Mouse (Mus musculus): ENCODE measurements at regions not wholly inside any gene's neighbourhood (a gene's known extent, or its start where the extent isn't known, plus 50 kb on each side); places are given as distances from the start of the nearest gene placed in this dataset.

GRCm38 (mm10) chr1:75692781-75693180 lies 146.7 kb downstream of the Slc4a3 start:
- DNase-seq = no peak

- peak; percentile 68 to 70 for DNase-seq
Observed at GRCm38 (mm10) chr1:75693231-75693914, 147.3 kb downstream of the Slc4a3 start.

DNA sequence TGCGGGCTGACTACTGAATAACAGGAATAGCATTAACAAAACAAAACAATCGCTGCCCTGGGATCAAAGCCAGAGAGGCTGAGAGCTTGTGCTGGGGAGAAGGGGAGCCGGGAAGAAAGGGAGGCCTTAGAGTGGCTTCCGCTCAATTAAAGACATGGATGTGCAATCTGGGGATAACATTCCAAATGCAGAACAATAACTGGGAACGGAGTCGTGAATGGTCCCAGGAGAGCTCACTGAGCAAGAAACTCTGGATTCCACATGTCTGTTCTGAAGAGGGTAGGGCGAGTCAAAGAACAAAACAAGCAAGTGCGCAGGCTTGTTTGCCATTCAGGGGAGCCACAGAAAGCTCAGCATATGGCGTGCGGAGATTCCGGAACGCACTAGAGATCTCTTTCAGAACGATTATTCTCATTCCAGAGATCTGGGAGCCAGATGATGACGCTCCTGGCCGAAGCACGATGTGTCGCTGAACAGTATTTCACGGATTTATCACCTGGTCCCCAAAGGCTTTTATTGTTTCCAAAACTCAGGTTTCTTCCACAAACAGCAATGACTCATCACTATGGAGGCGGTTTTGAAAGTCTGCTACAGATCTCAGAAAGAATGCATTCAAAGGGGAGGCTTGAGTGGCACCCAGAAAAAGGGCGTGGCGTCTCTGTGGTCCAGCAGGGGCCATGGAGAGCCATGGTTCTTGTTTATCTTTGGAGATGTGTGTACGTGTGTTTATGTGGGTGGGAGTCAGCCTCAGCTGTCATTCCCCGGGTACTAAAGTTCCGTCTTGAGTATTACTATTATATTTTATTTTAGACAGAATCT lies 159.0 kb downstream of the Slc4a3 start:
- no peak for DNase-seq

DNA sequence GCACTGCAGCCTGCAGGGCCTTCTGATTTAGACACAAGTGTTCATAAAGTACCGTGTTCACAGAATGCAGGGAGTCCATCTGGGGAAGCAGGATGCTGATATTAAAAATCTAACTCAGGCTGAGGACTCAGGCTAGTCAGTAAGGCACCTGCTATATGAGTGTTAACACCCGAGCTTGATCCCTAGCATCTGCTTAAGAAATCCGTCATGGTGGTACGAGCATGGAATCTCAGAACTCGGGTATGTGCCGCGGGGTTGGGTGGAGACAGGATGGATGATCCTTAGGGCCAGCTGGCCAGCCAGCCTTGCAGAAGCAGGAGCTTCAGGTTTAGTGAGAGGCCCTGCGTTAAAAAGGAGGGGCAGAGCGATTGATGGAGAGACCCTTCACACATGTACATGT lies 160.1 kb downstream of the Slc4a3 start:
- no peak for DNase-seq

- no peak for DNase-seq
Observed at GRCm38 (mm10) chr1:75723431-75723830, 177.4 kb downstream of the Slc4a3 start.

DNA sequence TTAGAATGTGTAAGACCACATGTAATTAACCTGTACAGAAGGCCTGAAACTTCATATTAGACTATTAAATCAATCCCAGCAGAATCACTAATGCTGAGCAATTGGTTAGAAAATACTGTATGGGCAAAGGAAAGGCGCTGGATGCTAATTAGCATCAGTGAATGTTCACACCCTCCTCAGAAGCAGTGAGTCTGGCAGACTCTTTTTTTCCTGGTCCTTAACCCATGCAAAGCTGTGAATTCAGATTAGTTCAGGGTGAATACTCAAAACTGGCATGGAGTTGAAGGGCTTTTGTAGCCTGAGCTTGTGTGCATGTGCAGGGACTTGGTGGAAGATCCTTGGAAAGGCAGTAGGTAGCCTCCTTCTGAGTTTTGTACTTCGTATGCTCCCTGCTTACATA lies 179.3 kb downstream of the Slc4a3 start:
- DNase-seq = no peak

GRCm38 (mm10) chr1:75728859-75729258 lies 182.8 kb downstream of the Slc4a3 start:
- peak; percentile 8 to 16 for DNase-seq

- DNase-seq = no peak
Observed at GRCm38 (mm10) chr1:75733791-75734190, 187.7 kb downstream of the Slc4a3 start.

GRCm38 (mm10) chr1:75738651-75739050 lies 192.6 kb downstream of the Slc4a3 start:
- DNase-seq = no peak

GRCm38 (mm10) chr1:75749665-75750221 lies 203.7 kb downstream of the Slc4a3 start:
- no peak for DNase-seq

- DNase-seq = no peak
Observed at GRCm38 (mm10) chr1:75772131-75772530, 226.1 kb downstream of the Slc4a3 start.

DNA sequence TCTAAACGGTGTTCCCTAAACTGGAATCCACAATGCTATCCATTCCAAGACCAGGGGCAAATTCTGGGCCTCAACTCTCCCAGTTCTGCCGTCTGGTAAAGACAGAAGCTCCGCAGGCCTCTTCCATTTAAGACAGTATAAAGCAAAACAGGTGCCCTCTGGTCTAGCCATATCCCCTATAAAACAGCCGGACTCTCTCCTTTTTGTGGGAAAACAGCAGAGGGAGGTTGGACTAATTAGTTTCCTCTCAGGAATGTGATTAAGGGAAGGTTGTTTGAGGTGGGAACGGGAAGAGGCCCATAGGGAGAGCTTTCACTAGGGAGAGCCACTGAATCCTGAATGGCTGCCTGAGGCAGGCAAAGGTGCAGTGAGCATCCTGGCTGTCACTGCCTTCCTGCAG lies 226.9 kb downstream of the Slc4a3 start:
- no peak for DNase-seq

DNA sequence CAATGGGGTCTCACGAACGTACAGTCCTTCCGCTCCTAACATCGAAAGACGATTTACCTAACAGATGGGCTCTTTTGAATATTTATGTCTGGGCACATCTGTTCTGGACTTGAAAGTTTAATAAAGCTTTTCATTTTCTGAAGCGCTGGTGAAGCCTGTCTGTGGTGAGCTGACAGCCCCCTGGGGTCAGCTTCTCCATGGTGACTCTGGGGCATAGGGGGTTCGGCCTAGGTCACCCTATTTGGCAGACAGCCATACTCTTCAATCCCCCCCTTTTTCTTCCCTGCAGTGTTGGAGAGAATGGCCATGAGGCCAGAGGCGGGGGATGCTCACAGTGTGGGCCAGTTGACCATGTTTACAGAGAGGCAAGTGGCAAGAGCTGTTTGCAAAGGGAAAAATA lies 232.8 kb downstream of the Slc4a3 start:
- DNase-seq = no peak

DNA sequence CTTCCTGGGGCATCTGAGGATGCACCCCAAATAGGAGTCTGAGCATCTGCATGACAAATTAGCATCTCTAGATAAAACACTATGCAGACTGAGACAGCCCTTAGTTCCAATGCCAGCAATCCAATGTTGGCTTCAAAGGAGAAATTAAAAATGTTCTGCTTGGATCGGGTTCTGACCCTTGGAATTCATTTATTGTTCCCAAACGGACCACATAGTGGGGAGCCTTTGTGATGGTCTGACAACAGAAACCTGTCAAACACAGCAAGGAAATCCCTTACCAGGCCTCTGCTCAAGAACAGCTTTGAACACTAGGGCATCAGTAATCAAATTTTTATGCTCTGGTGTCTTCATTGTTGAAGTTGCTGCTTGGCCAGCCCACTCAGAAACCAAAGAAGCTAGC lies 237.1 kb downstream of the Slc4a3 start:
- no peak for DNase-seq

GRCm38 (mm10) chr1:75786173-75786820 lies 240.2 kb downstream of the Slc4a3 start:
- peak; percentile 19 to 25 for DNase-seq

- DNase-seq = no peak
Observed at GRCm38 (mm10) chr1:75791509-75791908, 245.4 kb downstream of the Slc4a3 start.

- no peak for DNase-seq
Observed at GRCm38 (mm10) chr1:75797793-75798192, 251.7 kb downstream of the Slc4a3 start.

GRCm38 (mm10) chr1:75798375-75799099 lies 252.5 kb downstream of the Slc4a3 start:
- DNase-seq = no peak

- no peak for DNase-seq
Observed at GRCm38 (mm10) chr1:75804473-75804872, 258.4 kb downstream of the Slc4a3 start.

DNA sequence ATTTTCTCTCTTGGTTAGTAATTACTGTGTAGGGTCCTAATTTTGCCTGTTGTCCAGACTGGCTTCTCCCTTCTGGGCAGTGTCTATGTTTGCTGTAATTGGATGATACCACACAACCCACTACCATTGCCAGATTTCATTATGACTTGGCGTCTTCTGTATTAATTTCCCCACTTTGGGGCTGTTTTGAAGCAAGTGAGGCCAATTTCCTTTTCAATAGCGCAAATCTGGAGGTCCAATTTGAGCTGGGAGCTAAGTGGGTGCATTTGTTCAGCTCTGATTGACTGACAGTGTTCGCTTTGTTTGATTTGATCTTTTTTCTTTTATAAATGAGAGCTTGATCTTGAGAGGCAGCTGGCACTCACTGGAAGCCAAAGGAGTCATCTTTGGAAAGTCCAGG lies 266.4 kb downstream of the Slc4a3 start:
- no peak for DNase-seq

- DNase-seq = peak; percentile 40 to 57
Observed at GRCm38 (mm10) chr1:75826202-75826601, 280.1 kb downstream of the Slc4a3 start.

DNA sequence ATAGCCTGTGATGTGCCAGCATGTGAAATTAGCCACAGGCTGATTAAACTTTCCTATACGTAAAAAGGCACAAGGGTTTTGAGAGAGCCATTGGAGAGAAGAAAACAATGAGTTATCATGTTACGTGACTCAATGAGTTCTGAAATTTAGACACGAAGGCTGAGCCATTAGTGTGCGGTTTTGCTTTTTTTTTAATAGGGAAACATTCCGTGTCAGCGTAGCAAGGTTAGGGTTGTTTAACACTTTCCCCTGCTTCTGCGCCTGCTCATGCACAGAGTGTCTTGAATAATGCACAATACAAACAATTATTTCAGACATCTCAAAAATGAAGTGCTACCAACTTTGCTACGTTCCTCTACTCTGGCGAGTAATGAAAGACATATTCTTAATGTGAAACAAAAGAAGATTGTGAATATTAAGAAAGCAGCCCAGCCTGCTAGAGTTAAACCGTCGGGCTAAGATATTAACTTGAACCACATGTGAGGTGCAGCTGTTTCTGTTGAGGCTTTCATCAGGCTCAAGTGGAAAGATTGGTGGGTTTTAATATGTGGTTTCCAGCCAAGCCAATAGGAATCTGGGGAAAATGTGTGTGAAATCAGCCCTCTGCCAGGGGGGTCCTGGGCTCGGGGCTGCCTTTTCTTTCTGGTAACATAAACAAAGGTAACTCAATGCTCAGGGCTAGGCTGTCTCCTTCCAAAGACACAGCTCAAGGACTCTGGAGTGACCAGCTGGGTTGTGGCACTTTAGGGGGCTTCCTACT lies 287.2 kb downstream of the Slc4a3 start:
- no peak for DNase-seq

Measured in cerebellum, postnatal 25 days (tissue).